Mouse (Mus musculus) liver, postnatal 0 days (tissue): ENCODE measurements around the gene Ppm1a.

Source experiments
- CTCF ChIP-seq: sonication (generic); IDR thresholded peaks from 2 replicates; pipeline ENCODE4 v1.5.1; 2016; ENCODE audit warnings: antibody characterized with exemption, low read depth
- EP300 ChIP-seq: IDR thresholded peaks from 2 replicates; pipeline ENCODE4 v1.6.1; 2016; ENCODE audit warnings: antibody characterized with exemption, low read depth, mild to moderate bottlenecking

DNA sequence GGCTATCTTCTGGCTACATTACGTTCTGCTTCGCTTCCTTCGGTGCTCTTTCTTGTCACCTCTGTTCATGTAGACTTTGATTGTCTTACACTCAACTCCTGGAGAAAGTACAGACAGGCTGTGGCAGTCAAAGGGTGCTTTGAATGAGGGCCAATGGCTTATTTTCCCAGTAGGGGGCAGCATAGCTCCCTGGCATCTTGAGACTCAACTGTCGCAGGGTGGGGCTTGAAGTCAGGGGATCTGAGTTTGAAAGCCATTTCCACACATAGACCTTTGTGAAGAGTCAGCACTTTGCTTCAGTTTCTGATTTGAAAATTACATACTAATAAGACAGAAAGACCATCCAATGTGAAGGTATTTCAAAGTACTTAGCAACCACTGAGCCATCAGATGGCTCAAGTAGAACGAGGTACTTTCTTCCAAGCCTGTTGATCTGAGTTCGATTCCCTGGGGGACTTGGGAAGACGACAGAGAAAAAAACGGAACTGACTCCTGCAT, 78.3 kb downstream of the Ppm1a start:
- TF ChIP-seq CTCF (peak; percentile 39), EP300 (no peak)
